Comparison of ENCODE assay signal across 20 mouse cellular contexts in genomic region chr3:19407591-19408090, GRCm38 (mm10).
DNase-seq lines count a peak whose midpoint lies in the region; ATAC-seq and TF ChIP-seq lines count a peak whose summit lies in the region.
"Had no signal": no experiment of that assay in that cellular context is flagged by ENCODE, and none has a peak within 500 bp of the region (broad histone marks: within the 10 kb centered on the region; RNA-seq: fewer than 3 reads in every experiment).

No protein-coding gene starts in this region.

- WGBS in lung, embryonic 15.5 days: 57% methylated on average over 2 of the region's 2 CpGs

- no peak overlapping the region for H3ac ChIP-seq in myocyte (ENCODE audit: control insufficient read depth, insufficient read length)

- H3K4me3 ChIP-seq in lung, embryonic 15.5 days: no peak overlapping the region
- no peak overlapping the region for H3K4me3 ChIP-seq in myocyte
- H3K4me3 ChIP-seq: embryonic facial prominence, embryonic 12.5 days; forebrain, embryonic 13.5 days; heart, adult 2 months; heart, embryonic 12.5 days; hindbrain, embryonic 15.5 days had no signal

- TF ChIP-seq POLR2A in myocyte (IDR thresholded peaks at IDR 0.05; ENCODE audit: insufficient read length, low read depth): no peak

- no peak overlapping the region for H3K4me2 ChIP-seq in lung, embryonic 15.5 days
- peak overlapping the region; percentile 41 for H3K4me2 ChIP-seq in myocyte (ENCODE audit: low read depth)
- H3K4me2 ChIP-seq: embryonic facial prominence, embryonic 12.5 days; heart, embryonic 12.5 days had no signal

- DNase-seq in embryo, embryonic 10.5 days (ENCODE audit: low spot score): peak; percentile 3
- no peak for DNase-seq in embryo, embryonic 11 days
- no peak for DNase-seq in lung, adult 18-20 months
- peak; percentile 36 for DNase-seq in Muller cell, postnatal 12 days (ENCODE audit: inconsistent ontology term)
- DNase-seq in cerebellum, postnatal 36 days: no peak
- DNase-seq: adrenal gland, adult 8-10 months; adrenal gland, postnatal 36 days; cerebellum, adult 8-10 months; cerebellum, postnatal 14 days; forebrain, postnatal 0 days; gastrocnemius, postnatal 14 days; heart, adult 2 months; heart, postnatal 36 days had no signal

- H3K36me3 ChIP-seq in lung, embryonic 15.5 days: no peaks in the 10 kb centered on the region
- H3K36me3 ChIP-seq in myocyte (ENCODE audit: control insufficient read depth, insufficient read depth): no peaks in the 10 kb centered on the region
- H3K36me3 ChIP-seq: embryonic facial prominence, embryonic 12.5 days; heart, embryonic 12.5 days; hindbrain, embryonic 15.5 days had no signal

- H3K9me3 ChIP-seq in lung, embryonic 15.5 days: no peaks in the 10 kb centered on the region
- H3K9me3 ChIP-seq: embryonic facial prominence, embryonic 12.5 days; forebrain, embryonic 13.5 days; heart, embryonic 12.5 days; hindbrain, embryonic 15.5 days had no signal

- no peak overlapping the region for H3K9ac ChIP-seq in lung, embryonic 15.5 days
- H3K9ac ChIP-seq: embryonic facial prominence, embryonic 12.5 days; forebrain, embryonic 13.5 days; heart, embryonic 12.5 days; hindbrain, embryonic 15.5 days had no signal

- no peak for ATAC-seq in lung, embryonic 15.5 days (ENCODE audit: borderline replicate concordance, extremely low read depth, low FRiP score, low TSS enrichment)

- H3K27me3 ChIP-seq in lung, embryonic 15.5 days: no peaks in the 10 kb centered on the region
- no peaks in the 10 kb centered on the region for H3K27me3 ChIP-seq in myocyte (ENCODE audit: control insufficient read depth, insufficient read depth, insufficient read length)
- H3K27me3 ChIP-seq: CH12.LX; embryonic facial prominence, embryonic 12.5 days; forebrain, embryonic 13.5 days; heart, embryonic 12.5 days; hindbrain, embryonic 15.5 days had no signal

- H3K4me1 ChIP-seq in lung, embryonic 15.5 days: peaks cover 10% of the 10 kb centered on the region; the same call in 1 of the 2 replicates
- H3K4me1 ChIP-seq: embryonic facial prominence, embryonic 12.5 days; heart, embryonic 12.5 days had no signal

- no peaks in the 10 kb centered on the region for H3K79me2 ChIP-seq in myocyte (ENCODE audit: control insufficient read depth, insufficient read depth)

- H3K27ac ChIP-seq in lung, embryonic 15.5 days: peak overlapping the region; percentile 85; the same call in 1 of the 2 replicates
- H3K27ac ChIP-seq: forebrain, embryonic 13.5 days; heart, adult 2 months; hindbrain, embryonic 15.5 days had no signal

TF ChIP-seq in myocyte, 11 proteins besides CTCF, POLR2A, EP300 and RAD21:
- TF ChIP-seq MYOG (IDR thresholded peaks at IDR 0.05; ENCODE audit: control insufficient read depth in 1 of 3, insufficient read depth in 1 of 3, insufficient read length in 2 of 3, low read depth in 2 of 3) (peak in 2 of 3 experiments; percentile 39 to 67), POLR2AphosphoS2 (IDR thresholded peaks at IDR 0.05; ENCODE audit: insufficient read length, low read depth) (no peak), MAX (IDR thresholded peaks at IDR 0.05; ENCODE audit: low read depth) (no peak), MYOD1 (IDR thresholded peaks at IDR 0.05; ENCODE audit: control insufficient read depth in 1 of 3, insufficient read length in 2 of 3, low read depth in 2 of 3) (peak in 2 of 3 experiments; percentile 88 to 90), TCF3 (IDR thresholded peaks at IDR 0.05; ENCODE audit: insufficient read length, low read depth) (no peak), USF1 (IDR thresholded peaks at IDR 0.05; ENCODE audit: low read depth) (no peak), TCF12 (IDR thresholded peaks at IDR 0.05; ENCODE audit: insufficient read depth, poor library complexity, severe bottlenecking) (peak; percentile 14), REST (IDR thresholded peaks at IDR 0.05; ENCODE audit: insufficient read depth, insufficient read length) (no peak), CEBPB (IDR thresholded peaks at IDR 0.05; ENCODE audit: insufficient read depth, poor library complexity, severe bottlenecking) (no peak)

Comparison
In these comparisons a context has a peak if more than half of its experiments do, and no peak if none do; other contexts are left out.
1. DNase-seq: peak in embryo, embryonic 10.5 days (single experiment) and Muller cell, postnatal 12 days (single experiment); none in embryo, embryonic 11 days (single experiment), lung, adult 18-20 months (0 of 2) and cerebellum, postnatal 36 days (0 of 2).